25 mouse cellular contexts compared by ENCODE assay signal in the genomic region with DNA sequence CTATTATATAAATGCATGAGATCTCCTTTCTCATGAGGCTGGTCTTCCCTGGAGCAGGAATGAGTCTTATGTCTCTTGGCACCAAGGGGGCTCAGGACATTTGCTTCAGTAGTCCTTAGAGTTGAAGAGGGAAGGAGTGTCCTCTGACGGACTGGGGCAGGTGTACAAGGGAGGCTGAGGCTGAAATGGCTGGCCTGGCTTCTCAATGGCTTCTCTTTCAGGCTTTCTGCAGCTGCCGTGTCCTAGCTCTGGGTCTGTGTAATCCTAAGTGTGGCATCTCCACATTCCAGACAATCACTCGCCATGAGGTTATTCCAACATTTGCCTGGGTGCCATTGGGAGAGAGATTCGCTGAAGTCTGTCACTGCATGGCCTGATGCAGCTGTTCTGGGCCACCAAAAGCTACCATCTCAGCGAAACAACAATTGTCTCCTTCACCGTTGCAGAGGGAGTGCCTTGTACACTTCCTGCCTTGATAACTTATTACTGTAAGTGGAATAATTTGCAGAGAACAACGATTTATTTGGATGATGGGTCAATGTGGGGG. TPM values are rescaled to one million over a fixed set of nuclear protein-coding genes. Genes with fewer than 3 reads are reported as not detected.
A peak's percentile ranks its signal among the peaks of the same experiment; 100 is the strongest.
DNase-seq lines count a peak whose midpoint lies in the region; ATAC-seq and TF ChIP-seq lines count a peak whose summit lies in the region.
"Had no signal": no experiment of that assay in that cellular context is flagged by ENCODE, and none has a peak within 500 bp of the region (broad histone marks: within the 10 kb centered on the region; RNA-seq: fewer than 3 reads in every experiment).

No protein-coding gene starts in this region.

- TF ChIP-seq CTCF in intestine, postnatal 0 days (IDR thresholded peaks at IDR 0.05; ENCODE audit: low read depth), result no peak

- H3K36me3 ChIP-seq in embryonic facial prominence, embryonic 14.5 days (ENCODE audit: control insufficient read depth, insufficient read depth, low read length), result no peaks in the 10 kb centered on the region
- no peaks in the 10 kb centered on the region for H3K36me3 ChIP-seq in embryonic facial prominence, embryonic 10.5 days (replicated peaks)
- H3K36me3 ChIP-seq in intestine, embryonic 14.5 days (ENCODE audit: control insufficient read depth, insufficient read depth, low read length), result no peaks in the 10 kb centered on the region
- H3K36me3 ChIP-seq in intestine, postnatal 0 days (ENCODE audit: control insufficient read depth, insufficient read depth), result no peaks in the 10 kb centered on the region
- H3K36me3 ChIP-seq in limb, embryonic 14.5 days (ENCODE audit: control insufficient read depth, insufficient read depth, low read length), result no peaks in the 10 kb centered on the region
- H3K36me3 ChIP-seq: embryonic facial prominence, embryonic 12.5 days; G1E; heart, embryonic 13.5 days had no signal

- no peak overlapping the region for H3K4me2 ChIP-seq in embryonic facial prominence, embryonic 14.5 days (ENCODE audit: low read depth, low read length)
- H3K4me2 ChIP-seq in intestine, embryonic 14.5 days (ENCODE audit: low read length), result no peak overlapping the region
- no peak overlapping the region for H3K4me2 ChIP-seq in intestine, postnatal 0 days (replicated peaks; ENCODE audit: low read depth)
- no peak overlapping the region for H3K4me2 ChIP-seq in limb, embryonic 14.5 days (replicated peaks; ENCODE audit: low read depth, low read length, severe bottlenecking)
- H3K4me2 ChIP-seq: embryonic facial prominence, embryonic 12.5 days; heart, embryonic 13.5 days; hindbrain, embryonic 14.5 days had no signal

- H3K9ac ChIP-seq in embryonic facial prominence, embryonic 14.5 days (ENCODE audit: low read depth, low read length), result no peak overlapping the region
- H3K9ac ChIP-seq in intestine, embryonic 14.5 days (ENCODE audit: low read length), result no peak overlapping the region
- H3K9ac ChIP-seq in intestine, postnatal 0 days (ENCODE audit: low read depth, low read length), result no peak overlapping the region
- H3K9ac ChIP-seq in limb, embryonic 14.5 days (ENCODE audit: low read depth, low read length, severe bottlenecking), result no peak overlapping the region
- H3K9ac ChIP-seq: embryonic facial prominence, embryonic 12.5 days; forebrain, postnatal 0 days; heart, embryonic 13.5 days; hindbrain, embryonic 14.5 days had no signal

- no peaks in the 10 kb centered on the region for H3K9me3 ChIP-seq in embryonic facial prominence, embryonic 14.5 days (ENCODE audit: control insufficient read depth, low read length)
- H3K9me3 ChIP-seq in embryonic facial prominence, embryonic 10.5 days, result no peaks in the 10 kb centered on the region
- H3K9me3 ChIP-seq in intestine, embryonic 14.5 days (ENCODE audit: control insufficient read depth, low read length), result no peaks in the 10 kb centered on the region
- H3K9me3 ChIP-seq in intestine, postnatal 0 days (ENCODE audit: control insufficient read depth), result no peaks in the 10 kb centered on the region
- H3K9me3 ChIP-seq in limb, embryonic 14.5 days (ENCODE audit: control insufficient read depth, low read length), result no peaks in the 10 kb centered on the region
- H3K9me3 ChIP-seq: embryonic facial prominence, embryonic 12.5 days; G1E; heart, embryonic 13.5 days had no signal

- peak; percentile 77 for DNase-seq in embryonic facial prominence, embryonic 14.5 days (ENCODE audit: low spot score)
- no peak for DNase-seq in embryonic facial prominence, embryonic 10.5 days (ENCODE audit: low spot score)
- peak; percentile 34 for DNase-seq in intestine, embryonic 14.5 days (ENCODE audit: low spot score)
- DNase-seq in limb, embryonic 14.5 days (ENCODE audit: low spot score), result peak; percentile 29
- no peak for DNase-seq in yolk sac, embryonic 10.5 days (ENCODE audit: low spot score)
- DNase-seq: adrenal gland, postnatal 10 days; adrenal gland, postnatal 36 days; cerebellum, adult 18-20 months; cerebellum, adult 9-10 months; cerebellum, postnatal 14 days; forebrain, postnatal 0 days; heart, adult 18-20 months; heart, postnatal 14 days; heart, postnatal 4 days had no signal

- H3K4me1 ChIP-seq in embryonic facial prominence, embryonic 14.5 days (ENCODE audit: control insufficient read depth, insufficient read depth, low read length), result no peaks in the 10 kb centered on the region
- no peaks in the 10 kb centered on the region for H3K4me1 ChIP-seq in embryonic facial prominence, embryonic 10.5 days
- no peaks in the 10 kb centered on the region for H3K4me1 ChIP-seq in intestine, embryonic 14.5 days (replicated peaks; ENCODE audit: control insufficient read depth, insufficient read depth, low read length)
- no peaks in the 10 kb centered on the region for H3K4me1 ChIP-seq in intestine, postnatal 0 days (replicated peaks; ENCODE audit: control insufficient read depth, insufficient read depth, low read length)
- no peaks in the 10 kb centered on the region for H3K4me1 ChIP-seq in limb, embryonic 14.5 days (ENCODE audit: control insufficient read depth, insufficient read depth, low read length)
- H3K4me1 ChIP-seq: embryonic facial prominence, embryonic 12.5 days had no signal

- peak; percentile 89 for ATAC-seq in embryonic facial prominence, embryonic 14.5 days (ENCODE audit: low read depth)
- ATAC-seq in intestine, embryonic 14.5 days (replicated peaks; ENCODE audit: low FRiP score, low TSS enrichment, low read depth), result no peak
- ATAC-seq in intestine, postnatal 0 days, result no peak
- ATAC-seq in limb, embryonic 14.5 days (ENCODE audit: low FRiP score, low read depth), result peak; percentile 88
- no peak for ATAC-seq in megakaryocyte-erythroid progenitor cell, adult 5-6 weeks (replicated peaks; ENCODE audit: low FRiP score, low TSS enrichment, poor library complexity, severe bottlenecking)
- ATAC-seq: forebrain, embryonic 14.5 days; forebrain, postnatal 0 days; hindbrain, postnatal 0 days; inflammation-experienced regulatory T-cells, adult 6 months; Patski had no signal

- no peak for TF ChIP-seq POLR2A in limb, embryonic 14.5 days (IDR thresholded peaks at IDR 0.05; ENCODE audit: borderline replicate concordance, extremely low read depth, insufficient read depth, insufficient read length)

- WGBS in embryonic facial prominence, embryonic 14.5 days, result 72% methylated on average over 7 of the region's 7 CpGs
- WGBS in embryonic facial prominence, embryonic 10.5 days, result 81% methylated on average over 7 of the region's 7 CpGs
- WGBS in intestine, embryonic 14.5 days, result 67% methylated on average over 7 of the region's 7 CpGs
- 63% methylated on average over 7 of the region's 7 CpGs for WGBS in intestine, postnatal 0 days
- WGBS in limb, embryonic 14.5 days, result 82% methylated on average over 7 of the region's 7 CpGs

- no peak overlapping the region for H3K4me3 ChIP-seq in embryonic facial prominence, embryonic 14.5 days (ENCODE audit: low read depth, low read length)
- H3K4me3 ChIP-seq in embryonic facial prominence, embryonic 10.5 days, result no peak overlapping the region
- no peak overlapping the region for H3K4me3 ChIP-seq in intestine, embryonic 14.5 days (ENCODE audit: low read depth, low read length)
- no peak overlapping the region for H3K4me3 ChIP-seq in intestine, postnatal 0 days (ENCODE audit: low read depth, low read length)
- no peak overlapping the region for H3K4me3 ChIP-seq in limb, embryonic 14.5 days (replicated peaks; ENCODE audit: low read length)
- H3K4me3 ChIP-seq: embryonic facial prominence, embryonic 12.5 days; heart, embryonic 13.5 days had no signal

- no peak overlapping the region for H3K27ac ChIP-seq in embryonic facial prominence, embryonic 14.5 days (replicated peaks; ENCODE audit: low read depth, low read length)
- no peak overlapping the region for H3K27ac ChIP-seq in embryonic facial prominence, embryonic 10.5 days (replicated peaks)
- H3K27ac ChIP-seq in intestine, embryonic 14.5 days (ENCODE audit: low read depth), result no peak overlapping the region
- no peak overlapping the region for H3K27ac ChIP-seq in intestine, postnatal 0 days (ENCODE audit: low read depth, low read length)
- H3K27ac ChIP-seq in limb, embryonic 14.5 days (replicated peaks; ENCODE audit: low read depth, low read length), result no peak overlapping the region
- H3K27ac ChIP-seq: embryonic facial prominence, embryonic 12.5 days; heart, embryonic 13.5 days; hindbrain, embryonic 14.5 days; hindbrain, postnatal 0 days had no signal

- H3K27me3 ChIP-seq in embryonic facial prominence, embryonic 14.5 days (replicated peaks; ENCODE audit: control insufficient read depth, insufficient read depth, low read length), result no peaks in the 10 kb centered on the region
- H3K27me3 ChIP-seq in embryonic facial prominence, embryonic 10.5 days (replicated peaks; ENCODE audit: low read depth, poor library complexity, severe bottlenecking), result no peaks in the 10 kb centered on the region
- no peaks in the 10 kb centered on the region for H3K27me3 ChIP-seq in intestine, embryonic 14.5 days (replicated peaks; ENCODE audit: control insufficient read depth, insufficient read depth, low read length)
- no peaks in the 10 kb centered on the region for H3K27me3 ChIP-seq in intestine, postnatal 0 days (replicated peaks; ENCODE audit: control insufficient read depth, insufficient read depth, low read length)
- no peaks in the 10 kb centered on the region for H3K27me3 ChIP-seq in limb, embryonic 14.5 days (ENCODE audit: control insufficient read depth, insufficient read depth, low read length)
- H3K27me3 ChIP-seq: CH12.LX; embryonic facial prominence, embryonic 12.5 days; heart, embryonic 13.5 days had no signal

RNA-seq across cellular contexts. Expression of gene Sacs, which starts 9.2 kb away (rescaled TPM):
- 5.0 and 5.2 TPM in 2 replicates for polyA plus RNA-seq in embryonic facial prominence, embryonic 14.5 days (2014; fragmentation: Nextera tagmentation; extraction: Ambion mirVana)
- polyA plus RNA-seq in embryonic facial prominence, embryonic 10.5 days (2016; fragmentation: Nextera tagmentation; extraction: Ambion mirVana), result 2.3 and 2.8 TPM in 2 replicates
- 3.7 and 4.5 TPM in 2 replicates for polyA plus RNA-seq in intestine, embryonic 14.5 days (2014; fragmentation: Nextera tagmentation; extraction: Ambion mirVana)
- polyA plus RNA-seq in intestine, postnatal 0 days (2015; fragmentation: Nextera tagmentation; extraction: Ambion mirVana), result 0.88 and 1.0 TPM in 2 replicates
- 3.7 and 3.8 TPM in 2 replicates for polyA plus RNA-seq in limb, embryonic 14.5 days (2012; rRNA removed)
- polyA plus RNA-seq in limb, embryonic 14.5 days (2014; fragmentation: Nextera tagmentation; extraction: Ambion mirVana), result 3.9 and 4.2 TPM in 2 replicates
- total RNA-seq in megakaryocyte-erythroid progenitor cell, adult 5-6 weeks (2014; fragmentation: Nextera tagmentation), result 26.9 and 28.2 TPM in 2 replicates
- 27.3 and 34.7 TPM in 2 replicates for total RNA-seq in megakaryocyte-erythroid progenitor cell, adult 5-6 weeks (2017)

Comparison
In these comparisons a context has a peak if more than half of its experiments do, and no peak if none do; other contexts are left out.
1. DNase-seq: peak in embryonic facial prominence, embryonic 14.5 days (single experiment), intestine, embryonic 14.5 days (single experiment) and limb, embryonic 14.5 days (single experiment); none in embryonic facial prominence, embryonic 10.5 days (single experiment) and yolk sac, embryonic 10.5 days (single experiment).
2. ATAC-seq: peak in embryonic facial prominence, embryonic 14.5 days (single experiment) and limb, embryonic 14.5 days (single experiment); none in intestine, embryonic 14.5 days (single experiment), intestine, postnatal 0 days (single experiment) and megakaryocyte-erythroid progenitor cell, adult 5-6 weeks (single experiment).